Comparison of ENCODE assay signal across 15 mouse cellular contexts in the genomic region with DNA sequence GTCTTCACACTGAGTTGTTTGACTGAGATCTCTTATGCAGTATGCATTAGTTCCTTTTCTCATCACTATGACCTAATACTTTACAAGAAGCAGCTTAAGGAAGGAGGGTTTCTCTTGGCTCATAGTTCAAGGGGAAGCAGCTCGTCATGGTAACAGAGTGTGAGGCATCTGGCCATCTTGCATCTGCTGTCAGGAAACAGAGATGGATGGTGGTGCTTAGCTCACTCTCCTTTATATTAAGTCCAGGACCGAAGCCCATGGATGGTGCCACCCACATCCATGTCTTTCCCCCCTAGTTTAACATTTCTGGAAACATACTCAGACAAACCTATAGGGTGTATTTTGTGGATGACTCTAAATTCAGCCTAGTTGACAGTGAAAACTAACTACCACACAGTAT.
"Had no signal": no experiment of that assay in that cellular context is flagged by ENCODE, and none has a peak within 500 bp of the region (broad histone marks: within the 10 kb centered on the region; RNA-seq: fewer than 3 reads in every experiment).

No protein-coding gene starts in this region.

- H3K4me3 ChIP-seq: limb, embryonic 15.5 days; liver, embryonic 12.5 days; midbrain, embryonic 15.5 days had no signal

- H3K27me3 ChIP-seq: limb, embryonic 15.5 days; liver, embryonic 12.5 days; midbrain, embryonic 15.5 days had no signal

- H3K4me2 ChIP-seq: limb, embryonic 15.5 days; liver, embryonic 12.5 days; midbrain, embryonic 11.5 days; midbrain, embryonic 15.5 days had no signal

- H3K9me3 ChIP-seq: limb, embryonic 15.5 days; liver, embryonic 12.5 days; midbrain, embryonic 15.5 days had no signal

- H3K4me1 ChIP-seq: limb, embryonic 15.5 days; liver, embryonic 12.5 days; midbrain, embryonic 15.5 days had no signal

- DNase-seq: kidney, adult 11 months; kidney, adult 9 months; kidney, postnatal 36 days; layer of hippocampus, adult 9-11 months; layer of hippocampus, postnatal 36 days; lung, postnatal 14 days; right cerebral cortex, adult 18-20 months; right cerebral cortex, postnatal 25 days; thymus, postnatal 14 days had no signal

- H3K27ac ChIP-seq: kidney, postnatal 0 days; limb, embryonic 15.5 days; liver, embryonic 12.5 days; midbrain, embryonic 15.5 days; stomach, postnatal 0 days had no signal

- ATAC-seq: liver, embryonic 12.5 days; midbrain, embryonic 15.5 days had no signal

- H3K9ac ChIP-seq: limb, embryonic 15.5 days; liver, embryonic 12.5 days; midbrain, embryonic 15.5 days had no signal
